Mouse (Mus musculus) midbrain, embryonic 13.5 days (tissue): ENCODE data around the gene Eps8. TPM values are rescaled to one million over a fixed set of nuclear protein-coding genes. Genes with fewer than 3 reads are reported as not detected.

Experiments used
- ATAC-seq: fragments of 200-750 bp; cut with Nextera tagmentation; 2 replicates; pipeline ENCODE4 v1.8.0; 2017; ENCODE audit warnings: mild to moderate bottlenecking, moderate TSS enrichment, moderate library complexity
- H3K27ac ChIP-seq: fragments of 300-500 bp; sonication (generic); 2 replicates; pipeline ENCODE4 v1.5.1; 2015; ENCODE audit warnings: inconsistent platforms, mild to moderate bottlenecking, moderate library complexity
- H3K27me3 ChIP-seq: fragments of 300-500 bp; sonication (generic); 2 replicates; pipeline ENCODE4 v1.6.1; 2015; ENCODE audit warnings: mild to moderate bottlenecking, inconsistent platforms
- H3K36me3 ChIP-seq: fragments of 300-500 bp; sonication (generic); 2 replicates; pipeline ENCODE4 v1.6.1; 2015; ENCODE audit warnings: mild to moderate bottlenecking, inconsistent platforms
- H3K4me1 ChIP-seq: fragments of 300-500 bp; sonication (generic); replicated peaks from 2 replicates; pipeline ENCODE4 v1.6.1; 2015; ENCODE audit warnings: inconsistent platforms
- H3K4me2 ChIP-seq: fragments of 300-500 bp; sonication (generic); replicated peaks from 2 replicates; pipeline ENCODE4 v1.6.1; 2015; ENCODE audit warnings: moderate library complexity, mild to moderate bottlenecking, inconsistent platforms
- H3K4me3 ChIP-seq: fragments of 300-500 bp; sonication (generic); replicated peaks from 2 replicates; pipeline ENCODE4 v1.5.1; 2015; ENCODE audit warnings: mild to moderate bottlenecking, inconsistent platforms
- H3K9ac ChIP-seq: fragments of 300-500 bp; sonication (generic); replicated peaks from 2 replicates; pipeline ENCODE4 v1.6.1; 2015; ENCODE audit warnings: mild to moderate bottlenecking, inconsistent platforms
- H3K9me3 ChIP-seq: fragments of 300-500 bp; sonication (generic); 2 replicates; pipeline ENCODE4 v1.6.1; 2016; ENCODE audit warnings: mild to moderate bottlenecking, inconsistent platforms
- WGBS: fragments of 180-500 bp; shearing (Covaris S2); methylation state at CpG from one replicate; pipeline ENCODE4 v1.1.7; 2015; 5-methylcytosine and 5-hydroxymethylcytosine counted together
- polyA plus RNA-seq: library from polyadenylated mRNA; unstranded; fragments of >200 nt; fragmentation: Nextera tagmentation; extraction: Ambion mirVana; gene quantifications from 2 replicates; pipeline ENCODE4 v1.2.1, GENCODE M21; 2015

Eps8 gene
- polyA plus RNA-seq, 1 experiment from 2014 or later = 13.0 TPM

GRCm38 (mm10) chr6:137580503-137580902, 74.2 kb downstream of the Eps8 start:
- WGBS = 93% methylated on average over 5 of the region's 5 CpGs
- H3K4me3 ChIP-seq = no peak overlapping the region

GRCm38 (mm10) chr6:137576670-137577371, 77.9 kb downstream of the Eps8 start:
- no peaks in the 10 kb centered on the region for H3K9me3 ChIP-seq
- no peak overlapping the region for H3K4me3 ChIP-seq
- 83% methylated on average over 12 of the region's 12 CpGs for WGBS
- H3K9ac ChIP-seq = no peak overlapping the region
- H3K27ac ChIP-seq = no peak overlapping the region
- no peaks in the 10 kb centered on the region for H3K27me3 ChIP-seq
- H3K36me3 ChIP-seq = no peaks in the 10 kb centered on the region
- no peaks in the 10 kb centered on the region for H3K4me1 ChIP-seq
- H3K4me2 ChIP-seq = no peak overlapping the region
- ATAC-seq = no peak

More at GRCm38 (mm10) chr6:137580503-137580902, 74.2 kb downstream of the Eps8 start:
- no peaks in the 10 kb centered on the region for H3K9me3 ChIP-seq
- no peak overlapping the region for H3K27ac ChIP-seq
- H3K4me1 ChIP-seq = no peaks in the 10 kb centered on the region
- no peaks in the 10 kb centered on the region for H3K27me3 ChIP-seq
- ATAC-seq = no peak
- H3K4me2 ChIP-seq = no peak overlapping the region
- H3K36me3 ChIP-seq = no peaks in the 10 kb centered on the region
- H3K9ac ChIP-seq = no peak overlapping the region

- no peaks in the 10 kb centered on the region for H3K4me1 ChIP-seq
- no peaks in the 10 kb centered on the region for H3K36me3 ChIP-seq
- H3K4me3 ChIP-seq = no peak overlapping the region
- no peaks in the 10 kb centered on the region for H3K27me3 ChIP-seq
- H3K4me2 ChIP-seq = no peak overlapping the region
- no peak for ATAC-seq
- 94% methylated on average over 4 of the region's 4 CpGs for WGBS
- H3K27ac ChIP-seq = no peak overlapping the region
- no peaks in the 10 kb centered on the region for H3K9me3 ChIP-seq
- H3K9ac ChIP-seq = no peak overlapping the region
Observed at GRCm38 (mm10) chr6:137576091-137576490, 78.6 kb downstream of the Eps8 start.

GRCm38 (mm10) chr6:137573897-137574296, 80.8 kb downstream of the Eps8 start:
- H3K4me3 ChIP-seq = no peak overlapping the region
- H3K9ac ChIP-seq = no peak overlapping the region
- ATAC-seq = no peak
- no peaks in the 10 kb centered on the region for H3K4me1 ChIP-seq
- WGBS = 64% methylated on average over 7 of the region's 7 CpGs
- no peaks in the 10 kb centered on the region for H3K36me3 ChIP-seq
- H3K9me3 ChIP-seq = no peaks in the 10 kb centered on the region
- no peak overlapping the region for H3K27ac ChIP-seq
- no peaks in the 10 kb centered on the region for H3K27me3 ChIP-seq
- H3K4me2 ChIP-seq = no peak overlapping the region

- Histone ChIP-seq H3K9me3 (no peaks in the 10 kb centered on the region), H3K27ac (no peak overlapping the region), H3K4me1 (no peaks in the 10 kb centered on the region), H3K4me3 (no peak overlapping the region), H3K27me3 (no peaks in the 10 kb centered on the region), H3K36me3 (no peaks in the 10 kb centered on the region), H3K9ac (no peak overlapping the region), H3K4me2 (no peak overlapping the region)
- WGBS = 60% methylated on average over 9 of the region's 9 CpGs
- ATAC-seq = no peak
Observed at GRCm38 (mm10) chr6:137570718-137571131, 84.0 kb downstream of the Eps8 start.

GRCm38 (mm10) chr6:137570019-137570418, 84.7 kb downstream of the Eps8 start:
- Histone ChIP-seq H3K4me3 (no peak overlapping the region), H3K27me3 (no peaks in the 10 kb centered on the region), H3K27ac (no peak overlapping the region), H3K4me1 (no peaks in the 10 kb centered on the region), H3K9me3 (no peaks in the 10 kb centered on the region), H3K4me2 (no peak overlapping the region), H3K36me3 (no peaks in the 10 kb centered on the region), H3K9ac (no peak overlapping the region)
- ATAC-seq = no peak
- WGBS = 97% methylated on average over 5 of the region's 5 CpGs

- H3K4me2 ChIP-seq = no peak overlapping the region
- WGBS = 94% methylated on average over 6 of the region's 6 CpGs
- no peak for ATAC-seq
- H3K4me1 ChIP-seq = no peaks in the 10 kb centered on the region
- H3K9ac ChIP-seq = no peak overlapping the region
- no peaks in the 10 kb centered on the region for H3K9me3 ChIP-seq
- no peaks in the 10 kb centered on the region for H3K36me3 ChIP-seq
- no peaks in the 10 kb centered on the region for H3K27me3 ChIP-seq
- H3K27ac ChIP-seq = no peak overlapping the region
- no peak overlapping the region for H3K4me3 ChIP-seq
Observed at GRCm38 (mm10) chr6:137569071-137569470, 85.6 kb downstream of the Eps8 start.

GRCm38 (mm10) chr6:137565890-137566289, 88.8 kb downstream of the Eps8 start:
- WGBS = 86% methylated on average over 3 of the region's 3 CpGs
- peaks cover under 1% of the 10 kb centered on the region; the same call in 1 of the 2 replicates for H3K4me1 ChIP-seq
- no peak overlapping the region for H3K4me2 ChIP-seq
- H3K9ac ChIP-seq = no peak overlapping the region
- H3K4me3 ChIP-seq = no peak overlapping the region
- ATAC-seq = no peak
- no peaks in the 10 kb centered on the region for H3K27me3 ChIP-seq
- no peaks in the 10 kb centered on the region for H3K9me3 ChIP-seq
- no peak overlapping the region for H3K27ac ChIP-seq
- no peaks in the 10 kb centered on the region for H3K36me3 ChIP-seq

- peaks cover 5% of the 10 kb centered on the region; the same call in 1 of the 2 replicates for H3K4me1 ChIP-seq
- no peak overlapping the region for H3K4me2 ChIP-seq
- no peak overlapping the region for H3K4me3 ChIP-seq
- 93% methylated on average over 6 of the region's 6 CpGs for WGBS
- H3K27me3 ChIP-seq = no peaks in the 10 kb centered on the region
- H3K9ac ChIP-seq = no peak overlapping the region
- no peak overlapping the region for H3K27ac ChIP-seq
- ATAC-seq = no peak
- no peaks in the 10 kb centered on the region for H3K9me3 ChIP-seq
- no peaks in the 10 kb centered on the region for H3K36me3 ChIP-seq
Observed at GRCm38 (mm10) chr6:137565454-137565853, 89.2 kb downstream of the Eps8 start.

- H3K9me3 ChIP-seq = no peaks in the 10 kb centered on the region
- H3K4me1 ChIP-seq = peaks cover 6% of the 10 kb centered on the region; the same call in 1 of the 2 replicates
- H3K27ac ChIP-seq = no peak overlapping the region
- H3K27me3 ChIP-seq = no peaks in the 10 kb centered on the region
- no peak overlapping the region for H3K4me2 ChIP-seq
- H3K9ac ChIP-seq = no peak overlapping the region
- peak; percentile 75 for ATAC-seq
- 37% methylated on average over 12 of the region's 12 CpGs for WGBS
- H3K36me3 ChIP-seq = no peaks in the 10 kb centered on the region
- no peak overlapping the region for H3K4me3 ChIP-seq
Observed at GRCm38 (mm10) chr6:137560358-137560859, 94.3 kb downstream of the Eps8 start.

- Histone ChIP-seq H3K4me1 (peaks cover 6% of the 10 kb centered on the region; the same call in 1 of the 2 replicates), H3K27ac (no peak overlapping the region), H3K36me3 (no peaks in the 10 kb centered on the region), H3K9me3 (no peaks in the 10 kb centered on the region), H3K27me3 (no peaks in the 10 kb centered on the region), H3K4me3 (no peak overlapping the region), H3K9ac (no peak overlapping the region), H3K4me2 (no peak overlapping the region)
- WGBS = 89% methylated on average over 13 of the region's 13 CpGs
- no peak for ATAC-seq
Observed at GRCm38 (mm10) chr6:137558840-137559239, 95.8 kb downstream of the Eps8 start.

- no peaks in the 10 kb centered on the region for H3K36me3 ChIP-seq
- no peaks in the 10 kb centered on the region for H3K9me3 ChIP-seq
- no peak overlapping the region for H3K27ac ChIP-seq
- ATAC-seq = no peak
- no peak overlapping the region for H3K4me3 ChIP-seq
- no peak overlapping the region for H3K4me2 ChIP-seq
- H3K4me1 ChIP-seq = peaks cover 6% of the 10 kb centered on the region; the same call in 1 of the 2 replicates
- H3K27me3 ChIP-seq = no peaks in the 10 kb centered on the region
- 88% methylated on average over 2 of the region's 2 CpGs for WGBS
- no peak overlapping the region for H3K9ac ChIP-seq
Observed at GRCm38 (mm10) chr6:137557671-137558070, 97.0 kb downstream of the Eps8 start.
